Mouse (Mus musculus) lung, adult 2 months (tissue): ENCODE measurements around the gene Drc7. TPM values are rescaled to one million over a fixed set of nuclear protein-coding genes. Genes with fewer than 3 reads are reported as not detected.

Experiments used
- DNase-seq: peaks from one replicate; pipeline ENCODE4 v3.0.0; 2022
- H3K4me1 ChIP-seq: fragments of 200-500 bp; 2 replicates; pipeline ENCODE4 v1.6.1; 2011; ENCODE audit warnings: low read length; ENCODE audit not compliant: control insufficient read depth, insufficient read depth
- H3K4me3 ChIP-seq: fragments of 200-500 bp; replicated peaks from 2 replicates; pipeline ENCODE3; 2011; ENCODE audit warnings: low read depth, mild to moderate bottlenecking, control low read depth, low read length; ENCODE audit errors: extremely low read depth
- CTCF ChIP-seq: fragments of 200-500 bp; IDR thresholded peaks from 2 replicates; pipeline ENCODE4 v1.5.1; 2011; ENCODE audit warnings: mild to moderate bottlenecking, low read length, control low read depth; ENCODE audit not compliant: insufficient read depth
- POLR2A ChIP-seq: fragments of 200-500 bp; IDR thresholded peaks from 2 replicates; pipeline ENCODE4 v1.6.1; 2011; ENCODE audit warnings: low read depth, mild to moderate bottlenecking, control low read depth, low read length, borderline replicate concordance; ENCODE audit errors: extremely low read depth
- WGBS: fragments of 180-500 bp; shearing (Covaris S2); methylation state at CpG from one replicate; pipeline ENCODE4 v1.1.7; 2018; 5-methylcytosine and 5-hydroxymethylcytosine counted together
- polyA plus RNA-seq: library from polyadenylated mRNA; depleted of rRNA; stranded (reverse); fragments of >200 nt; gene quantifications from 2 replicates; pipeline ENCODE4 v1.2.3, GENCODE M21; 2012; rRNA removed

The Drc7 gene
- polyA plus RNA-seq = 14.0 and 18.5 TPM in 2 replicates

DNA sequence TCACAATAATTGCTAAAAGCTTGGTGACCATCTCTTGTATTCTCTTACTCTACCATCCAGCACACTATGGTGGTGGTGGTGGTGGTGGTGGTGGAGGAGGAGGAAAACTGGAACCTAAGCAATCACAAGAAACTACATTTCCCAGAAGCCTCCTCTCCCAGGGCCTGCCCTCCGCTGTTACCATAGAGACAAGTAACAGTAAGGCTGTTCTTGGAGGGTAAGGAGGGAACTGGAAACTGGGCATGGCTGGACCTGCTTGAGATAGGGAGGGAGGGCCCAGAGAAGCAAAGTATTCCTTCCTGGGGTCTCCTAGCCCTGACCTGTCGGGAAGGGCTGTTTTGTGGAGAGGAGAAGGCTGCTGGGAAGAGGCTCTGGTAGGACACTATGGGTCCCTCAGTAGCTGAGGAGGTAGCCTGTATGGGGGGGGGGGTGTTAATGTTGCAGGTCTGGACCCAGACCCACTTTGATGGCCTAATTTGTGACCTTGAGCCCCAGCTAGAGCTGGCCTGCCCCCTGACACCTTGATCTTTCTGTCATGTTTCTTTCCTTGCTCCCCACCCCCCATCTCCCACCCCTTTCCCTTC, at the start of gene Drc7:
Drc7 (plus strand) TSS at position 177 of the 584 bp plus-strand sequence.
- peak; percentile 9 for DNase-seq
- Histone ChIP-seq H3K4me1 (peaks cover 3% of the 10 kb centered on the region; the same call in 1 of the 2 replicates), H3K4me3 (no peak within 1 kb of the TSS)
- TF ChIP-seq CTCF = no peak
- TF ChIP-seq POLR2A = no peak
- WGBS = 27% methylated on average over 2 of the region's 2 CpGs

DNA sequence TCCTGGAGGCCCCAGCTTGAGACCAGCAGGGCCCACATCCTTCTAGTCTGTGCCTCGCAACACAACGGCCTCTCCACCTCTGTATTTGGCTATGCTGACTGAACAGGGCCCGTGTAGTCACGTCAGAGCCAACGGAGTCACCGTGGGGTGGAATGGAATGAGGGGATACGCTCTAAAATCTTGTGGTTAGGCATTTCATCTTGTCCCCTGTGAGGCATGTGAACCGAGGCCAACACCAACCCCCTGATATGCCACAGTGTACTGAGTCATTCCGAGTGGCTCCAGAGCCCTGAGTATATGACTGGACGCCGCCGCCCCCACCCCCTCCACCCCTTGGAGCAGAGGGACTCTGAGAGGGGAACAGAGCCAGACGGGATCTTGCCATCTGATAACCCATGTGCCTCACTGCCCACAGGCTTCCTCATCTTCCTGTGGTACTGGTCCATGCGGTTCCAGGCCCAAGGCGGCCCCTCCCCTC, 42.4 kb upstream of the Drc7 start:
- DNase-seq = no peak
- no peak for TF ChIP-seq POLR2A
- no peak for TF ChIP-seq CTCF
- Histone ChIP-seq H3K4me3 (no peak overlapping the region), H3K4me1 (no peaks in the 10 kb centered on the region)
- 77% methylated on average over 15 of the region's 15 CpGs for WGBS

DNA sequence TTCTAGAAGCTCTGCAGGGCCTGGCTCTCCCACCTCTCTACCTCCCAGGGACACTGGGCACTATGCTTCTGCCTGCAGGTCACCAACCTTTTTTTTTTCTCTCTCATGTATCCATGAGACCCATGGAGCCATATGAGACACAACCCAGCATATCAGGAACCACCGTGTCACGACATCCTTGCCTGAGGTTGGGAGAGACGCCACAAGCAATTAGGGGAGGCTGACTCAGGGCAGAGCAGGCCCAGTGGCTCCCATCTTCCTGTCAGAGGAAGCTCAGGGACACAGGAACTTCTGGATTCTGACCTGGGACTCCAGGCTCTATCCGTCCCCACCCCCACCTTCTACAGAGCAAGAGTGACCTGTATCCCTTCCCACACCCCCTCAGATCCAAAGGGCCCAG, 39.0 kb upstream of the Drc7 start:
- TF ChIP-seq POLR2A (no peak), CTCF (no peak)
- 64% methylated on average over 4 of the region's 4 CpGs for WGBS
- Histone ChIP-seq H3K4me1 (no peaks in the 10 kb centered on the region), H3K4me3 (no peak overlapping the region)
- DNase-seq = no peak

DNA sequence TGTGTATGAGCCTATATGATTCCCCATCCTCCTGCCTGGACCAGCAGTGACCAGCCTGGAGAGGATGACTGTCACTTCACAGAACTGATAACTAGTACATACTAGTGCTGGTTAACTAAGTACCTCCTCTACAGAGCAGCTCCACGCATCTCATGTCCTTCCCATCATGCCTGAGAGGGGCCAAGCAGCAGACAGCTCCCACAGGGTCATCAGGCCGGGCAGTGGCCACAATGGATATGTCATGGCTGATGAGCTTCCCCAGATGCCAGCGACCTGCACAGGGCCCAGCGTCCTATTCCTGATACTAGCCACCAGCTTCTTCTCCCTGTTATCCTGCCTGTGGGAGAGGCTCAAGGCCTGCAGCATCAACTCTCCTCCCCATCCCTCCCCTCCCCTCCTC, 38.2 kb upstream of the Drc7 start:
- Histone ChIP-seq H3K4me1 (no peaks in the 10 kb centered on the region), H3K4me3 (no peak overlapping the region)
- TF ChIP-seq CTCF = no peak
- 72% methylated on average over 4 of the region's 4 CpGs for WGBS
- no peak for DNase-seq

DNA sequence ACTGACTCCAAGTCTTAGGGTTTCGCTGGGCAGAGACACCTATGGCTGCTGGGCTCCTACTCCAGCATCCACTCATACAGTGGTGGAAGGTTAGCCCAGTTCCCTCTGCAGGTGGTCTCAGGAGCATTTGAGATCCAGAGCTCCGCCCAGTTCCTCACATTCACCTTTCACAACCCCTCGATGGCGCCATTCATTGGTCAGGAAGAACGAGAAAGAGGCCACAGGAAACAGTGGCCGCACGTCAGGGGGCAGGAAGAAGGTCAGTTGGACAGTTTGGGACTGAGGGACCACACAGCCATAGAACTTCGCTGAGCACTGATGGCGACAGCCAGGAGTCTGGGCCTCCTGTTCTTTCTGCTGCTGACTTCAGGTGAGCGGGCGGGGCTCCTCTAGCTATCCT, 37.5 kb upstream of the Drc7 start, which contains the start of gene Adgrg3:
Adgrg3 (plus strand) TSS at position 242 of the 400 bp plus-strand sequence.
- DNase-seq = no peak
- 59% methylated on average over 11 of the region's 11 CpGs for WGBS
- TF ChIP-seq POLR2A (no peak), CTCF (no peak)
- no peaks in the 10 kb centered on the region for H3K4me1 ChIP-seq
- H3K4me3 ChIP-seq = no peak within 1 kb of the TSS

DNA sequence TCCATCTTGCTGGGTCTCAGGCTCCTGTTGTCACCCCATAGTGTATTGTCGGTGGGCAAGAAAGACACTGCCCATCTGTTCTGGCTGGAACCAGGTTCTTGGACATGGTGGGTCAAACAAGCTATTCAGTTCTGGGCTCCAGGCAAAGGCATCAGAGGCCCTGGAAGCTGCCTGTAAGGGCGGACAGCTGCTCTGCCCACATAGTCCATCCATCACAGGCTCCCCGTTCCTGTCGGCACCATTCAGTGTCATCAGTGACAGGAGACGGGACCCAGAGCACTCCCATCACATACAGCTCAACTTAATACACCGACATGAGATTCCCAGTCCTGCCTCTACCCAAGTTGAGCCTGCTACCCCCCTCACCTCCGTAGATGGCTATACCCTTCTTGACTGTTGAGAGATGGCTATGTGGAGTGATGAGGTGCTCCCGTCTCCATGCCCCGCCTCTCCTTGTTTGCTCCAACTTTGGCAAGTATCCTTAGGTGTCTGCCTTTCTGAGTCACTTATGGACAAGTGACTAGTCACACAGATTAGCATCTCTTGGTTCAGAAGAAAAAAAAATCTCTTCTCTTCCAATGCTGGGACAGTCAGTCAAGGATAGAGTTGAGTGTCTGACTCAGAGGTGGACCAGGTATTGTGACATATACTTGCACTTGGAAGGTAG, 36.8 kb upstream of the Drc7 start:
- H3K4me1 ChIP-seq = no peaks in the 10 kb centered on the region
- no peak for DNase-seq
- H3K4me3 ChIP-seq = no peak overlapping the region
- TF ChIP-seq CTCF = no peak
- TF ChIP-seq POLR2A = no peak
- 64% methylated on average over 9 of the region's 9 CpGs for WGBS

DNA sequence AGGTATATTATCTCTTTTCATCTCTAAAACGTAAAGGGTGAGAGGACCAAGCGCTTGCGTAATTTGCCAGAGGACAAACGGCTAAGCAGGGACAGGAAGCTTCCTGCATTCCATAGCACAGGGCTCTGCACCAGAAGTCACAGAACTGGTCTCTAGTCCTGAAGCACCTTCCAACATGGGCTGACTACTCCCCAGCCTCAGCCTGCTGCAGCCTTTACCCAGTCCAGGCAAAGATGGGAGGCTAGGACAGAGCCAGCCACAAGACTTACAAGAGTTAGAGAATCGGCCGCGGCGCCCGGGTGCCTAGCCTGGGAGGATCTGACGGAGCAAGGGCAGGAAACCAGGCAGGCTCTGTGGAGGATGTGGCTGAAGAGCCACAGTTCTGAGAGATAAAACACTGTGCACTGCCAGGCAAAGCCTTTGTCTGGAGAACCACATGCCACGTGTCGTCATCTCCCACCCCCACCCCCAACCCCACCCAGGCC, 34.6 kb upstream of the Drc7 start:
- peak; percentile 27 for DNase-seq
- no peaks in the 10 kb centered on the region for H3K4me1 ChIP-seq
- WGBS = 20% methylated on average over 12 of the region's 12 CpGs
- TF ChIP-seq CTCF = no peak
- TF ChIP-seq POLR2A = peak; percentile 43; the same call in 1 of the 2 replicates
- peak overlapping the region; percentile 70 for H3K4me3 ChIP-seq

DNA sequence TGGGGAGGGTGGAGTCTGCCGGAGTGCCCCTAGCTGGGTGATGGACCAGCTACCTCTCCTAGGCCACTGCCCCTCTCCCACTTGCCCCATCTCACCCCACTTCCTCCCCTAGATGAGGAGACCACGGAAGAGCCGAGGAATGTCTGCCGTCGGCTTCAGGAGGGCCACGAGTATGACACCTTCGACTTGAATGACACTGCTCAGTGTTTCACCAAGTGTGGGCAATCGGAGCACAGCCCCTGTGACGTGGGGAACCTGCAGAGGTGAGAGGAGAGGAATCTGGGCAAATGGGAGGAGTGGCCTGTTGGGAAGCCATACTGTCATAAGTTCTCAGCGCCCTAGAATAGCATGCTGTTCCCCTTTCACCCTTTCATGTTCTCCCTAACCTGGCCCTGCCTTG, 34.1 kb upstream of the Drc7 start:
- 36% methylated on average over 10 of the region's 10 CpGs for WGBS
- TF ChIP-seq POLR2A (no peak), CTCF (no peak)
- no peak for DNase-seq
- H3K4me3 ChIP-seq = peak overlapping the region; percentile 18
- H3K4me1 ChIP-seq = no peaks in the 10 kb centered on the region

DNA sequence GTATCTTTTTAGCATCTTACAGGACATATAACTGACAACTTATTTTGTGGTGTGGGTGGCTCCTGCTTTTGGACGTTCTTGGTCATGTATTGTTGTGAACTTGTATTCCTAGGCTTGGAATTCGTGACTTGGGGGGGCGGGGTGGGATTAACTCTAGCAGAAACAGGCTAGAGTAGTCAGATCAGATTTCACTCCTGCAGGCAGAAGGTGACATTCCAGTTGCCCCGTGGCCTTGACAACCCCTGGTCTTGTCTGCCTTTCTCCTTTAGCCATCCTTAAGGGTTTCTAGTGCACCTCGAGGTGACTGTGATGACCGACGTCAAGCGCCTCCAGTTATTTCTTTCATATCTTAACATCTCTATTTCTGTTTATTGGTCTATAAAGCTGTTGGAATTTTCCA, 31.7 kb upstream of the Drc7 start:
- Histone ChIP-seq H3K4me3 (no peak overlapping the region), H3K4me1 (no peaks in the 10 kb centered on the region)
- DNase-seq = no peak
- 35% methylated on average over 8 of the region's 8 CpGs for WGBS
- TF ChIP-seq POLR2A (no peak), CTCF (no peak)

DNA sequence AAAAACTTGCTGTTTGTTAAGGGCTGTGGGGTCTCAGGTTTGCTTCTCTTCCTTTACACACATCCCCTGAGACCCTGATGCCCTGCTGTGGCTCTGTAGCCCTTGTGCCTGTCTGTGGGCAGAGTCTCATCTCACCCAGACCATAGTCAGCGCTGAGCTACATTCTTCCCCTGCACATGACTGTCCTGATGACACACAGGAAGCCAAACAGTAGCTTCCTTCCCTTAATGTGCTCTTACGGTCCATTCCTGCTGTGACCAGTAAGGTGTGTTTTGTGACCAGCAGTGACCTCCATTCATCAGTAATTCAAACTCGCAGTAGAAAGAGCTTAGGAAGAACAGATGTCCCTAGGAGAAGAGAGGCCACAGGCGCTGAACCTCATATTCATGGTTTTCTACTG, 30.5 kb upstream of the Drc7 start:
- no peak for DNase-seq
- Histone ChIP-seq H3K4me1 (no peaks in the 10 kb centered on the region), H3K4me3 (no peak overlapping the region)
- TF ChIP-seq POLR2A (no peak), CTCF (no peak)
- WGBS = 46% methylated on average over 4 of the region's 4 CpGs
